Mouse (Mus musculus): ENCODE data around the gene Tspan2. TPM values are rescaled to one million over a fixed set of nuclear protein-coding genes. Genes with fewer than 3 reads are reported as not detected.
A peak's percentile ranks its signal among the peaks of the same experiment; 100 is the strongest.

The Tspan2 gene
- total and polyA plus RNA-seq, 2 experiments from 2014 or later = 10.1 to 14.0 TPM

DNA sequence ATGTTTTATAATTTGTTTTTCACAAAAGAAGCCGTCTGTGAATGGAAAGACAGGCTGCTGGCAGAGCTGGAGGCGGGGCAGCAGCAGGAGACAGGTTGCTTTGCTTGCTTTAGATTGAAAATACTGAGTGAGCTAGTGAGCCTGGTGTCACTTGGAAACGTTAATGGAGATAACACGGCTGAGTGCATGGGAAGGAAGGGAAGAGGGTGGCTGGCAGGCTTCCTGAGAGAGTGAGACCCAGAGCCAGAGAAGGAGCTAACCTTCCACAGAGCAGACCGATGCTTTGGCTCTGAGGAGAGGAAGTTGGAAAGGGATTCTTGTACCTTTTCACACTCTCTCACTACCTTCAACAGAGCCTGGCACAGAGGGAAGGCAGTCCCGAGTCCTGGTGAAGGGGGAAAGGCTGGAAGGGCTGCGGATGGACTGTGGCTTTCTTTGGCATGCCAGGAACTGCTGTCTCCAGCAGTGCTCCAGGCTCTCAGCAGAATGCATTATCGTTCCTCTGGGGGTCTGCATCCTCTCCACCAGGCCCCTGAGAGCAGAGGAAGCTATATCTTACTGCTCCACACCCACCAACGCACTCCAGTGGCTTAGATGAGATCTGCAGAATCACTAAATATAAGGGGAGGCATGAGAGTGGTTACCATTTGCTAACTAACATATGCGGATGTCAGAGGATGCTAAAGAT lies 29.5 kb downstream of the Tspan2 start:
- no peak overlapping the region for H3K4me2 ChIP-seq (ENCODE audit: low read depth)
- no peak for TF ChIP-seq CTCF (IDR thresholded peaks at IDR 0.05; ENCODE audit: low read depth)

GRCm38 (mm10) chr3:102764850-102765249 lies 30.5 kb downstream of the Tspan2 start:
- H3K27ac ChIP-seq (ENCODE audit: low read depth, low read length) = no peak overlapping the region
- DNase-seq (no peak), ATAC-seq (no peak)
- peaks cover 14% of the 10 kb centered on the region for H3K36me3 ChIP-seq (ENCODE audit: insufficient read depth)
- no peak overlapping the region for H3K9ac ChIP-seq
- no peaks in the 10 kb centered on the region for H3K9me3 ChIP-seq (ENCODE audit: low read length)
- H3K4me3 ChIP-seq (ENCODE audit: low read depth, low read length) = no peak overlapping the region
- H3K4me2 ChIP-seq (ENCODE audit: low read depth) = no peak overlapping the region
- TF ChIP-seq CTCF (IDR thresholded peaks at IDR 0.05; ENCODE audit: low read depth) = no peak
- H3K4me1 ChIP-seq (ENCODE audit: insufficient read depth) = peaks cover 9% of the 10 kb centered on the region; the same call in 1 of the 2 replicates
- no peaks in the 10 kb centered on the region for H3K27me3 ChIP-seq (ENCODE audit: insufficient read depth, low read length)
- WGBS = 89% methylated on average over 7 of the region's 7 CpGs

More for the DNA sequence above, 29.5 kb downstream of the Tspan2 start:
- H3K27me3 ChIP-seq (ENCODE audit: insufficient read depth, low read length) = no peaks in the 10 kb centered on the region
- H3K4me1 ChIP-seq (ENCODE audit: insufficient read depth) = peaks cover 9% of the 10 kb centered on the region; the same call in 1 of the 2 replicates
- H3K4me3 ChIP-seq (ENCODE audit: low read depth, low read length) = no peak overlapping the region
- ATAC-seq (peak; percentile 87), DNase-seq (peak; percentile 53)
- H3K9me3 ChIP-seq (ENCODE audit: low read length) = no peaks in the 10 kb centered on the region
- peaks cover 18% of the 10 kb centered on the region; the same call in 1 of the 2 replicates for H3K36me3 ChIP-seq (ENCODE audit: insufficient read depth)
- peak overlapping the region; percentile 2 for H3K9ac ChIP-seq
- H3K27ac ChIP-seq (ENCODE audit: low read depth, low read length) = peak overlapping the region; percentile 71
- WGBS = 25% methylated on average over 10 of the region's 10 CpGs

- no peaks in the 10 kb centered on the region for H3K9me3 ChIP-seq (ENCODE audit: low read length)
- H3K36me3 ChIP-seq (ENCODE audit: insufficient read depth) = peaks cover 5% of the 10 kb centered on the region; the same call in 1 of the 2 replicates
- no peaks in the 10 kb centered on the region for H3K27me3 ChIP-seq (ENCODE audit: insufficient read depth, low read length)
- H3K27ac ChIP-seq (ENCODE audit: low read depth, low read length) = no peak overlapping the region
- H3K4me1 ChIP-seq (ENCODE audit: insufficient read depth) = no peaks in the 10 kb centered on the region
- H3K9ac ChIP-seq = no peak overlapping the region
- no peak for ATAC-seq
- DNase-seq = no peak
- WGBS = 94% methylated on average over 4 of the region's 4 CpGs
- TF ChIP-seq CTCF (IDR thresholded peaks at IDR 0.05; ENCODE audit: low read depth) = no peak
- no peak overlapping the region for H3K4me2 ChIP-seq (ENCODE audit: low read depth)
- H3K4me3 ChIP-seq (ENCODE audit: low read depth, low read length) = no peak overlapping the region
Observed at GRCm38 (mm10) chr3:102773018-102773417, 38.7 kb downstream of the Tspan2 start.

- ATAC-seq = no peak
- H3K9ac ChIP-seq = no peak within 1 kb of the TSS
- H3K27ac ChIP-seq (ENCODE audit: low read depth, low read length) = no peak within 1 kb of the TSS
- 87% methylated on average over 2 of the region's 2 CpGs for WGBS
- no peak within 1 kb of the TSS for H3K4me3 ChIP-seq (ENCODE audit: low read depth, low read length)
- no peak for DNase-seq
- no peaks in the 10 kb centered on the region for H3K36me3 ChIP-seq (ENCODE audit: insufficient read depth)
- no peaks in the 10 kb centered on the region for H3K9me3 ChIP-seq (ENCODE audit: low read length)
- no peak within 1 kb of the TSS for H3K4me2 ChIP-seq (ENCODE audit: low read depth)
- TF ChIP-seq CTCF (IDR thresholded peaks at IDR 0.05; ENCODE audit: low read depth) = no peak
- H3K4me1 ChIP-seq (ENCODE audit: insufficient read depth) = no peaks in the 10 kb centered on the region
- no peaks in the 10 kb centered on the region for H3K27me3 ChIP-seq (ENCODE audit: insufficient read depth, low read length)
Observed at GRCm38 (mm10) chr3:102782618-102783017, 48.3 kb downstream of the Tspan2 start, which contains the start of gene Tshb. Gene Tshb (minus strand): TSS chr3:102782718.

GRCm38 (mm10) chr3:102787369-102787768 lies 53.0 kb downstream of the Tspan2 start:
- H3K9ac ChIP-seq = no peak overlapping the region
- ATAC-seq = no peak
- 40% methylated on average over 4 of the region's 4 CpGs for WGBS

GRCm38 (mm10) chr3:102803937-102804336 lies 69.6 kb downstream of the Tspan2 start:
- Histone ChIP-seq H3K27me3 (ENCODE audit: insufficient read depth, low read length) (no peaks in the 10 kb centered on the region), H3K4me3 (ENCODE audit: low read depth, low read length) (no peak overlapping the region), H3K4me1 (ENCODE audit: insufficient read depth) (no peaks in the 10 kb centered on the region), H3K27ac (ENCODE audit: low read depth, low read length) (no peak overlapping the region), H3K4me2 (ENCODE audit: low read depth) (no peak overlapping the region), H3K9me3 (ENCODE audit: low read length) (no peaks in the 10 kb centered on the region), H3K36me3 (ENCODE audit: insufficient read depth) (no peaks in the 10 kb centered on the region), H3K9ac (no peak overlapping the region)
- 6% methylated on average over 3 of the region's 3 CpGs for WGBS
- peak; percentile 79 for TF ChIP-seq CTCF (IDR thresholded peaks at IDR 0.05; ENCODE audit: low read depth)
- DNase-seq = peak; percentile 77
- peak; percentile 53; the same call in 1 of the 2 replicates for ATAC-seq

More at GRCm38 (mm10) chr3:102787369-102787768, 53.0 kb downstream of the Tspan2 start:
- no peak for DNase-seq
- Histone ChIP-seq H3K27me3 (ENCODE audit: insufficient read depth, low read length) (no peaks in the 10 kb centered on the region), H3K9me3 (ENCODE audit: low read length) (no peaks in the 10 kb centered on the region), H3K4me2 (ENCODE audit: low read depth) (no peak overlapping the region), H3K36me3 (ENCODE audit: insufficient read depth) (no peaks in the 10 kb centered on the region), H3K4me1 (ENCODE audit: insufficient read depth) (no peaks in the 10 kb centered on the region), H3K4me3 (ENCODE audit: low read depth, low read length) (no peak overlapping the region), H3K27ac (ENCODE audit: low read depth, low read length) (no peak overlapping the region)
- no peak for TF ChIP-seq CTCF (IDR thresholded peaks at IDR 0.05; ENCODE audit: low read depth)

GRCm38 (mm10) chr3:102842386-102842785 lies 108.1 kb downstream of the Tspan2 start:
- H3K27me3 ChIP-seq (ENCODE audit: insufficient read depth, low read length) = no peaks in the 10 kb centered on the region
- no peaks in the 10 kb centered on the region for H3K9me3 ChIP-seq (ENCODE audit: low read length)
- H3K4me3 ChIP-seq (ENCODE audit: low read depth, low read length) = no peak overlapping the region
- TF ChIP-seq CTCF (IDR thresholded peaks at IDR 0.05; ENCODE audit: low read depth) = peak; percentile 38
- no peaks in the 10 kb centered on the region for H3K36me3 ChIP-seq (ENCODE audit: insufficient read depth)
- H3K27ac ChIP-seq (ENCODE audit: low read depth, low read length) = no peak overlapping the region
- H3K4me1 ChIP-seq (ENCODE audit: insufficient read depth) = no peaks in the 10 kb centered on the region
- DNase-seq = peak; percentile 3
- ATAC-seq = no peak
- H3K9ac ChIP-seq = no peak overlapping the region
- H3K4me2 ChIP-seq (ENCODE audit: low read depth) = no peak overlapping the region
- 44% methylated on average over 1 of the region's 1 CpGs for WGBS

Measured in forebrain, postnatal 0 days (tissue).